Mouse (Mus musculus) midbrain, embryonic 11.5 days (tissue): ENCODE data around the gene Cga. TPM values are rescaled to one million over a fixed set of nuclear protein-coding genes. Genes with fewer than 3 reads are reported as not detected.
"Not testable (repeated sequence)": the region's sequence is repeated elsewhere in the genome, so short reads cannot be mapped to it uniquely, and the experiment has no call there.

ENCODE experiments used
- ATAC-seq: fragments of 200-750 bp; cut with Nextera tagmentation; 2 replicates; pipeline ENCODE4 v1.8.0; 2017; ENCODE audit warnings: moderate TSS enrichment, moderate library complexity; ENCODE audit not compliant: low FRiP score
- DNase-seq: peaks from one replicate; pipeline ENCODE4 v3.0.0; 2015; ENCODE audit warnings: low spot score; ENCODE audit errors: missing footprints
- H3K27ac ChIP-seq: fragments of 300-500 bp; sonication (generic); 2 replicates; pipeline ENCODE4 v1.5.1; 2014; ENCODE audit warnings: low read depth, low read length
- H3K27me3 ChIP-seq: fragments of 300-500 bp; sonication (generic); 2 replicates; pipeline ENCODE4 v1.6.1; 2014; ENCODE audit warnings: mild to moderate bottlenecking, low read length, moderate library complexity, mixed read lengths; ENCODE audit not compliant: control insufficient read depth, insufficient read depth
- H3K36me3 ChIP-seq: fragments of 300-500 bp; sonication (generic); 2 replicates; pipeline ENCODE4 v1.6.1; 2014; ENCODE audit warnings: mild to moderate bottlenecking, low read length, moderate library complexity, mixed read lengths; ENCODE audit not compliant: control insufficient read depth, insufficient read depth
- H3K4me1 ChIP-seq: fragments of 300-500 bp; sonication (generic); 2 replicates; pipeline ENCODE4 v1.6.1; 2014; ENCODE audit warnings: low read length; ENCODE audit not compliant: control insufficient read depth, insufficient read depth
- H3K4me2 ChIP-seq: fragments of 300-500 bp; sonication (generic); 2 replicates; pipeline ENCODE4 v1.6.1; 2014; ENCODE audit warnings: mild to moderate bottlenecking, moderate library complexity
- H3K4me3 ChIP-seq: fragments of 300-500 bp; sonication (generic); 2 replicates; pipeline ENCODE4 v1.5.1; 2014; ENCODE audit warnings: low read depth, low read length
- H3K9ac ChIP-seq: fragments of 300-500 bp; sonication (generic); 2 replicates; pipeline ENCODE4 v1.6.1; 2014; ENCODE audit warnings: low read length
- H3K9me3 ChIP-seq: fragments of 300-500 bp; sonication (generic); 2 replicates; pipeline ENCODE4 v1.6.1; 2016; ENCODE audit warnings: low read length; ENCODE audit not compliant: control insufficient read depth
- WGBS: fragments of 180-500 bp; shearing (Covaris S2); extraction: QIAGEN DNeasy Blood & Tissue Kit; methylation state at CpG from one replicate; pipeline ENCODE4 v1.1.7; 2014; 5-methylcytosine and 5-hydroxymethylcytosine counted together
- polyA plus RNA-seq: library from polyadenylated mRNA; unstranded; fragments of >200 nt; fragmentation: Nextera tagmentation; extraction: Ambion mirVana; gene quantifications from 2 replicates; pipeline ENCODE4 v1.2.1, GENCODE M21; 2014

Cga gene
- polyA plus RNA-seq, 1 experiment from 2014 or later, result not detected

DNA sequence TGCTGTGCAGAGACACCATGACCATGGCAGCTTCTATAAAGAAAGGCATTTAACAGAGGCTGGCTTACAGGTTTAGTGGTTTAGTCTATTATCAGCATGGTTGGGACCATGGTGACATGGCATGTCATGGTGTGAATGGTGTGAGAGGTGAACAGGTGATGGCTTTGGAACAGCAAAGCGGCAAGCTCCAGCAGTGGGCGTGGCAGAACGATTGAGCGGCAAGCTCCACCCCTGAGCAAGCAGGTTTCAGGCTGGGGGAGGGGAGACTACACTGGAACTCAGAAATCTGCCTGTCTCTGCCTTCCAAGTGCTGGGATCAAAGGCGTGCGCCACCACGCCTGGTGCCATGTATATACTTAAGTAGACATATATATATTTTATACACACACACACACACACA, 34.8 kb downstream of the Cga start:
- not testable (repeated sequence) for H3K9me3 ChIP-seq, ATAC-seq, H3K36me3 ChIP-seq, H3K4me1 ChIP-seq, H3K9ac ChIP-seq, H3K27me3 ChIP-seq, H3K27ac ChIP-seq, H3K4me3 ChIP-seq, H3K4me2 ChIP-seq
- peak; percentile 77 for DNase-seq
- WGBS, result 82% methylated on average over 7 of the region's 7 CpGs

DNA sequence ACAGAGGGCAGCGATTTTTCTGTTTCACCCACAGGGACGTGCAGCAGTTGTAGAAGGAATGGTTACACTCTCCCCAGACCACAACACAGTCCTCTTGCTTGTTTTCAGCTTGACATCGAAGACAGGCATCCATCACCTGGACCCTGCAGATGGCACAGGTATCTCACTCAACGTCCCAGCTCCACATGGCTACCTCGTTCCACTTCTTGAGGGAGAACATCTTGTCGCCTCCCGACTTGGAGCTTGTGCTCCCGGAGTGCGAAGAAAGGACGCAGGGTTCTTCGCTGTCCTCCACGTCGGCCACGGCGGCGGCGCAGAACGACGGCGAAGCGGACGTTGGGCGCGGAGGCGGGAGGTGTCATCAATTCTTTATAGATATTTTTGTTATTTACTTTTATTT, 47.5 kb downstream of the Cga start:
- Histone ChIP-seq H3K36me3 (no peaks in the 10 kb centered on the region), H3K9me3 (no peaks in the 10 kb centered on the region), H3K4me3 (no peak overlapping the region), H3K27me3 (no peaks in the 10 kb centered on the region), H3K27ac (no peak overlapping the region), H3K9ac (no peak overlapping the region), H3K4me2 (no peak overlapping the region), H3K4me1 (no peaks in the 10 kb centered on the region)
- WGBS, result 95% methylated on average over 25 of the region's 25 CpGs
- ATAC-seq, result no peak
- DNase-seq, result no peak

- Histone ChIP-seq H3K27ac (no peak overlapping the region), H3K4me3 (no peak overlapping the region), H3K36me3 (no peaks in the 10 kb centered on the region; the same call in 1 of the 2 replicates), H3K27me3 (no peaks in the 10 kb centered on the region), H3K4me1 (no peaks in the 10 kb centered on the region), H3K9me3 (no peaks in the 10 kb centered on the region), H3K4me2 (no peak overlapping the region), H3K9ac (no peak overlapping the region)
- DNase-seq (no peak), ATAC-seq (no peak)
These were observed 53.6 kb downstream of the Cga start for GRCm38 (mm10) chr4:34947181-34947580.

DNA sequence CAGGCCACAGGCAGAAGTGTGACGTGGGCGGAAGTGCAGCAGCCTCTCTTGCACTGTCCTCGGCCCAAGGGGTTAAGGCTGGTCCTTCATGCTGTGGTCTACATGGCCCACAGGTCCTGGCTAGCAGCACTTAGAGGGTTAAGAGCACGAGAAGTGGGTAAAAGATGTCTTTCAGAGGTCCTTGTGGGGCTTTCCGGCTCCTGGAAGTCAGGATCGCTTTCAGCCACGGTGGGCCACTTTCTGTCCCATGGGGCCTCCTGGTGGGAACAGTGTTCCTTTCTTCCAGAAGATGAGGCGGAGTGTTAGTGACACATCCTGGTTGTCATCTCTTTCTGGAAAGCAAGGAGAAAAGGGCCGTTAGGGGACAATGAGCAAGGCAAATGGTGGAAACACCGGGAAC, 60.1 kb downstream of the Cga start:
- Histone ChIP-seq H3K4me2 (no peak overlapping the region), H3K9me3 (no peaks in the 10 kb centered on the region), H3K36me3 (no peaks in the 10 kb centered on the region; the same call in 1 of the 2 replicates), H3K27ac (no peak overlapping the region), H3K4me3 (no peak overlapping the region), H3K27me3 (no peaks in the 10 kb centered on the region), H3K9ac (no peak overlapping the region), H3K4me1 (no peaks in the 10 kb centered on the region)
- ATAC-seq, result no peak
- DNase-seq, result no peak
- 88% methylated on average over 10 of the region's 10 CpGs for WGBS

Other genes starting within 250 kb of the Cga start
- gene Slc35a1, start 206.3 kb upstream of the Cga start, polyA plus RNA-seq, result 49.7 and 51.9 TPM in 2 replicates
- gene Cfap206, start 163.6 kb upstream of the Cga start, polyA plus RNA-seq, result 0.48 and 0.99 TPM in 2 replicates
- gene Gm136, start 137.5 kb upstream of the Cga start, polyA plus RNA-seq, result not detected in 2 replicates
- gene Smim8, start 115.4 kb upstream of the Cga start, polyA plus RNA-seq, result 46.0 and 51.8 TPM in 2 replicates
- 40.1 and 47.2 TPM in 2 replicates for gene Zfp292, start 10.8 kb upstream of the Cga start, polyA plus RNA-seq